Mouse (Mus musculus): Measurements from ENCODE around the gene Slit1. TPM values are rescaled to one million over a fixed set of nuclear protein-coding genes. Genes with fewer than 3 reads are reported as not detected.

Slit1 gene
- polyA plus RNA-seq, 1 experiment from 2014 or later, result 32.8 TPM

DNA sequence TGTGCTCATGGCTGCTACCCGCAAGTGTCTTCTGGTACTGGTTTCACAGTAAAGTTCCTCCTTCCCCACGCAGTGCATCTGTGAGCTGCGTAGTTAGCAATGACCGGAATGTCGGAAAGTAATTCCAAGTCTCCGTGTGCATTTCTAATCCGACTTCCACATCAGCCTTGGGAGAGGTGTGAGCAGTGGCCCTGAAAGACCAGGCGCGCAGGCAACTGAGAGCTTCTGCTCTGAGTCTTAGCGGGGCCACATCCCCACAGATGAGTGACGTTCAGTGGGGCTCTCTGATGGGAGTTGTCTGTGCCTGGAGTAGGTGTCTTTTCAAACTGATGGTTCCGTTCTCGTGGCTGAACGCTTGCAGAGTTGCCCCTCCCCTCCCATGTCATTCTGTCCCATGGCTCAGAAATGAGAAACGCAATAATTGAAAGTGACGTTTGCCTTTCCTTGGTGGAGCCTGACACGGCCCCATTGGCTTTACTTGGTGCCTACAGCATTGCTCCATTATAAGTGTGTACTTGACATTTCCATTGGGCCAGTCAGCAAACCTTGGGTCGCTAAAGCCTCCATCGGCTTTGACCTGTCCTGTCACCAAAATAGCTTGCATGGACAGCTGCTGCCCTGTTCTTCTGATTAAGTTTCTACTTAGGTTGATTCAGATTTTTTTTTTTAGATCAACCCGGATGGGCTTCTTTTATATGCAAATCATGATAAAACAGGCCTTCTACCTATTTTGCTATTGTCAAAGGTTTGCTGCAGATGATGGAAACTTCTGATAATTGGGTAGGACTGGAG is 155.8 kb downstream of the Slit1 start:
- no peak for ATAC-seq (ENCODE audit: low FRiP score)
- H3K4me3 ChIP-seq (replicated peaks), result no peak overlapping the region
- H3K27me3 ChIP-seq (replicated peaks), result no peaks in the 10 kb centered on the region

DNA sequence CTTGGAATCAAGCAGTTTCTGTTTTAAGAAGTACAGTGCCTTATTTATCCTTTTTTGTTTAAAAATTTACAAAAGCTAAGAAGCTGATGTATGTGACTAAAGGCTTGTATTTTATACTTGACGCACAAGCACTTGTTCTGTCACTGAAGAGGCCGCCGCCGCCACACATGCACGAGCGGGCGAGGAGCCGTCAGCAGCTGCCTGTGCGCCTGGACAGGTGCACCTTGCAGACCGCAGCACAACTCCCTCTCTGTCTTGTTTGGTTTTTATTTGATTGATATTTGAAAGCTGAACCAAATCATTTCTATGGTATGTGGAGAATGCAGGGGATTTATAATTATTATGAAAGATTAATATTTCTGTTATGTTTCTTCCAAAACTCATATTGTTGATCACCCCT is 156.7 kb downstream of the Slit1 start:
- ATAC-seq (ENCODE audit: low FRiP score), result no peak
- Histone ChIP-seq H3K4me3 (replicated peaks) (no peak overlapping the region), H3K27me3 (replicated peaks) (no peaks in the 10 kb centered on the region), H3K9me3 (replicated peaks) (no peaks in the 10 kb centered on the region), H3K27ac (replicated peaks) (no peak overlapping the region), H3K4me1 (peaks cover 5% of the 10 kb centered on the region), H3K36me3 (peaks cover 47% of the 10 kb centered on the region), H3K4me2 (no peak overlapping the region), H3K9ac (replicated peaks) (no peak overlapping the region)
- WGBS, result 93% methylated on average over 10 of the region's 10 CpGs

More for the DNA sequence above, 155.8 kb downstream of the Slit1 start:
- Histone ChIP-seq H3K9me3 (replicated peaks) (no peaks in the 10 kb centered on the region), H3K36me3 (peaks cover 38% of the 10 kb centered on the region), H3K27ac (replicated peaks) (no peak overlapping the region), H3K9ac (replicated peaks) (no peak overlapping the region), H3K4me2 (no peak overlapping the region), H3K4me1 (peaks cover 12% of the 10 kb centered on the region)
- 89% methylated on average over 20 of the region's 20 CpGs for WGBS

DNA sequence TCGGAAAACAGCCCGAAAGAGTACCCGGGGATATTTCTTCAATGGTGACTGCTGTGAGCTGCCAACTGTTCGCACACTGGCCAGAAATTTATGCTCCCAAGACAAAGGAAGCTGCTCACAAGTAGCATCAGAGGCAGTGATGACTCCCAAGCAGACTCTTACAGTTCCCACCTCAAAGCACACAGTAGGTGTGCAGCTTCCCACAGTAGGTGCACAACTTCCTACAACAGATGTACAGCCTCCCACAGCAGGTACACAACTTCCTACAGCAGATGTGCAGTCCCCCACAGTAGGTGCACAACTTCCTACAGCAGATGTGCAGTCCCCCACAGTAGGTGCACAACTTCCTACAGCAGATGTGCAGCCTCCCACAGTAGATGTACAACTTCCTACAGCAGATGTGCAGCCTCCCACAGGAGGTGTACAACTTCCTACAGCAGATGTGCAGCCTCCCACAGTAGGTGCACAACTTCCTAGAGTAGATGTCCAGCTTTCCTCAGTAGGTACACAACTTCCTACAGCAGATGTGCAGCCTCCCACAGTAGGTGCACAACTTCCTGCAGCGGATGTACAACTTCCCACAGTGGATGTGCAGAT is 160.4 kb downstream of the Slit1 start:
- Histone ChIP-seq H3K9me3 (replicated peaks) (no peaks in the 10 kb centered on the region), H3K4me3 (replicated peaks) (no peak overlapping the region), H3K27ac (replicated peaks) (no peak overlapping the region), H3K27me3 (replicated peaks) (no peaks in the 10 kb centered on the region), H3K36me3 (peaks cover 51% of the 10 kb centered on the region), H3K9ac (replicated peaks) (no peak overlapping the region), H3K4me2 (no peak overlapping the region), H3K4me1 (no peaks in the 10 kb centered on the region)
- ATAC-seq (ENCODE audit: low FRiP score), result no peak
- 94% methylated on average over 5 of the region's 5 CpGs for WGBS

DNA sequence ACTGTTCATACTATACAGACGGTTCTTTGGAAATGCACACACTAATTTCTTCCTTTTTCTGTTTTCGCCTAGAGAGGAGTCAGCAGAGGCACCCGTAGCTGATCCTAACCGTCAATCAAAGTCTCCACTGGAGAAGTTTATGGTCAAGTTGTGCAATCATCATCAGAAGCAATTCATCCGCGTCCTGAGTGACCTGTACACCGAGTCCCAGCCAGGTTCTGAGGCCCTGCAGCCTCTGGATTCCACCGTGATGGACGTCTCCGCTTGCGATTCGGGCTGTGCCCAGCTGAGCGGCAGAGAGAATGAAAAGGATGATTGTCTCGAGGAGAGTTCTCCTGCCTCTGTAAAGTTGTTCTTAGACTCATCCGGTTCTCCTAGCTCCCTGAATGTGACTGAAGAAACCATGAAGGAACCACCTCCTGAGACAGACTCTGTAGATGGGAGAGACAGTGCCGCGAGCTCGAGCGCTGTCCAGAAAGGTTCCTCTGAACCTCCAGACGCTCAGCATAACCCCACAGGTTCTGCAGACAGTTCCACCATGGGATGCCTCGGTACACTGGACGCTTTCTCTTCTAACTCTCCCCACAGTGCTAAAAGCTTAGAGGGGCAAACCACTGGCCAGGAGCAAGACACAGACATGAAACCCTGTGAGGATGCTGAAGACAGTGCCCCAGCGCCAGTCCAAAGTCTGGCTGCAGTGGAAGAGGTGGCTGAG is 161.6 kb downstream of the Slit1 start, which contains the start of gene Gm340:
Gm340 (plus strand) TSS at position 665 of the 715 bp plus-strand sequence.
- Histone ChIP-seq H3K9ac (replicated peaks) (no peak within 1 kb of the TSS), H3K4me3 (replicated peaks) (no peak within 1 kb of the TSS), H3K27me3 (replicated peaks) (no peaks in the 10 kb centered on the region), H3K9me3 (replicated peaks) (no peaks in the 10 kb centered on the region), H3K4me1 (no peaks in the 10 kb centered on the region), H3K27ac (replicated peaks) (no peak within 1 kb of the TSS), H3K4me2 (no peak within 1 kb of the TSS), H3K36me3 (peaks cover 51% of the 10 kb centered on the region)
- ATAC-seq (ENCODE audit: low FRiP score), result no peak
- WGBS, result 96% methylated on average over 23 of the region's 23 CpGs

DNA sequence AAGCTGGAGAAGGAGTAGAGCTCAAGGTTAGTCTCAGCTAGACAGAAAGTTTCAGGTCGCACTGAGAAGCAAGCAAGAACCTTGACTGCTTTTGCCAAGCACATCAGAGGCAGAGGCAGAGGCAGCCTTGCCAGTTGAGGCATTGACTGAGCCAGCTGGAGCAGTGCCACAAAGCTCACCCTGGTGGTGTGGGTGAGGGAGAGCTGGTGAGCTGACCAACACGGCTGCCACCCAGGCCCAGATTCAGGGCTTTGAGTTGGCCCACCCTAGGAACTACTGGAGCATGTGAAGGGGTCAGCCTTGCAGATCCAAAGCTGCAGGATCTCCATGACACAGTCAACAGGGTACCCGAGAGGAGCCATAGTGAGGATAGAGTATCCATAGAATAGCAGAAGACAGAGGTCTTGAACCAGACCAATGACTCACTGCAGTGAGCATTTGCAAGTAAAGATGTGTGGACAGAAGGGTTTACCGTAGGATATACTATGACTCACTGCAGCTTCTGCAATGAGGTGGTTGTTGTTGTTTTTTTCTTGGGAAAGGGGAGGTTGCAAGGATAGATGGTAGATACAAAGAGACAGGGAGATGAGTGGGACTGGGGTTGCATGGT is 164.0 kb downstream of the Slit1 start:
- H3K4me1 ChIP-seq, result no peaks in the 10 kb centered on the region

DNA sequence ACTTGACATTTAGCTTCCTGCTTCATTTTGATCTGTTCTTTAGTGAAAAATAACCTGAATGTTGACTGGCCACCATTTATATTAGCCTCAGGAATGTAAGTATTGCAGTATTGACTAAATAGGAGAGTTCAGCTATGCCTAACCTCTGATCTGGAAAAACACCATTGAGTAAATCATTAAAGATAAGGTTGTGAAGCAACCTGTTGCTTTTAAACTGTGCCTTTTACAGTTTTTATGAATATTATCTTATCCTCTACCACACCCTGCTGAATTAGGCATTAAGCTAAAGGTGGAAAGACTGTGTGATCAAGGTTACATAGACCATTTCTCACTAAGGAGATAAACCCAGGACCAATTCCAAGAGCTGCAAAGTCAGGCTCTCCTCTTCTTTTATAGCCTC is 165.9 kb downstream of the Slit1 start:
- Histone ChIP-seq H3K27ac (replicated peaks) (no peak overlapping the region), H3K36me3 (peaks cover 12% of the 10 kb centered on the region), H3K4me3 (replicated peaks) (no peak overlapping the region), H3K9me3 (replicated peaks) (no peaks in the 10 kb centered on the region), H3K4me2 (no peak overlapping the region), H3K27me3 (replicated peaks) (no peaks in the 10 kb centered on the region), H3K4me1 (no peaks in the 10 kb centered on the region), H3K9ac (replicated peaks) (no peak overlapping the region)
- no peak for ATAC-seq (ENCODE audit: low FRiP score)

More for the DNA sequence above, 164.0 kb downstream of the Slit1 start:
- H3K4me2 ChIP-seq, result no peak overlapping the region
- peaks cover 30% of the 10 kb centered on the region for H3K36me3 ChIP-seq
- no peaks in the 10 kb centered on the region for H3K27me3 ChIP-seq (replicated peaks)
- H3K9me3 ChIP-seq (replicated peaks), result no peaks in the 10 kb centered on the region
- no peak overlapping the region for H3K9ac ChIP-seq (replicated peaks)
- no peak for ATAC-seq (ENCODE audit: low FRiP score)
- H3K4me3 ChIP-seq (replicated peaks), result no peak overlapping the region
- H3K27ac ChIP-seq (replicated peaks), result no peak overlapping the region
- 93% methylated on average over 4 of the region's 4 CpGs for WGBS

DNA sequence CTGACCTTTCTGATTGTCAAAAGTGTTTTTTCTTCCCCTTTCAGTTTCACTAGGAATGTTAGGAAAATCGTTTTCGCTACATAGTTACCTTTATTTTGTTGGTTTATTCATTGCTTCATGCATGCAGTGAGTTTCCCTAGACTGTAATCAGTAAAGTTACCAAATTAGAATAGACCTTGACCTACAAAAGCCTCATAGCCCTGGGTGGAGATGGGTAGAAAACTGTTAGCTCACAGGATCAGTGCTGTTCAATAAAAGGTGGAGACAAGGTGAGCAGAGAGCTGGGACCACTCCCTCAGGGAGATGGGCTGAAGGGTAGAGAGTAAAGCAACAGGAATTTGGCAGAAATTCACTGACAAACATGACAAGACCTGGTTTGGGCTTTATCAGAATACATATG is 169.8 kb downstream of the Slit1 start:
- Histone ChIP-seq H3K27ac (replicated peaks) (no peak overlapping the region), H3K9ac (replicated peaks) (no peak overlapping the region), H3K4me3 (replicated peaks) (no peak overlapping the region), H3K27me3 (replicated peaks) (no peaks in the 10 kb centered on the region), H3K36me3 (no peaks in the 10 kb centered on the region), H3K9me3 (replicated peaks) (no peaks in the 10 kb centered on the region), H3K4me1 (no peaks in the 10 kb centered on the region), H3K4me2 (no peak overlapping the region)
- 100% methylated on average over 2 of the region's 2 CpGs for WGBS
- ATAC-seq (ENCODE audit: low FRiP score), result no peak

DNA sequence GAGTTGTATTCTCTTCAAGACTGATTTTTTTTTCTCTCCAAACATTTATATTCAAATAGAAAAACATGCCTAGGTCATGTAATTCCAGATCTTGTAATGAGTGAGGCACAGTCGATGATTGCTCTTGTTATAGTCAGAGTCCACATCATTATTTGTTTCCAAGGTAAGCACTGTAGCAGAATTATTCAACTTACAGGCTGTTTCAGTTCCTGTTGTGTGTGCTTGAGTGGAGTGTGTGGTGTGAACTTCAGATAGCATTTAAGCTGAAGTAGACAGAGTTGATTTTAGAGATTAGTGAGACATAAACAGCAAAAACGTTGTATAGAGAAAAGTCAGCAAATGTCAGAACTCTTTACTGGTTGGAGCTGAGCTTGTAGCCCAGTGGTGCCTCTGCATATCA is 174.7 kb downstream of the Slit1 start:
- no peak for ATAC-seq (ENCODE audit: low FRiP score)
- Histone ChIP-seq H3K9me3 (replicated peaks) (no peaks in the 10 kb centered on the region), H3K4me2 (no peak overlapping the region), H3K9ac (replicated peaks) (no peak overlapping the region), H3K4me3 (replicated peaks) (no peak overlapping the region), H3K27ac (replicated peaks) (no peak overlapping the region), H3K27me3 (replicated peaks) (no peaks in the 10 kb centered on the region), H3K4me1 (no peaks in the 10 kb centered on the region), H3K36me3 (no peaks in the 10 kb centered on the region)
- 77% methylated on average over 2 of the region's 2 CpGs for WGBS

DNA sequence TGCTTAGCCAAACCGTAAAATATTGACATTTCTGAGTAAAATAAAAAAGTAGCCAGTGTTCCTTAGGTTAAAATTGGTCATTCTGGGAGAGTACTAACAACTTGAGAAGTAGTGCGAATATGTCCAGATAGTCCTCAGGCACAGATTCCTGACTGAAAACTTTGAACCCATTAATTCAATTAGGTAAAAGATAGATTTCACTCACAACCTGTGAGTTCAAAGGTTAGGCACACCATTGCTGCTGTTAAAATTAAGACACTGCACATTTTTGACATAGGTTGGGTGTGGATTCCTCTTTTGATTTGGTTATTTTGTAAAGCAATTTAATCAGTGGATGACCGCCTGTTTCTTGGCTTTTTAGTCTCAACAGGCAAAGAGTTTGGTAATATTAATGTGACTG is 182.6 kb downstream of the Slit1 start:
- Histone ChIP-seq H3K4me1 (no peaks in the 10 kb centered on the region), H3K27me3 (replicated peaks) (no peaks in the 10 kb centered on the region), H3K4me2 (no peak overlapping the region), H3K27ac (replicated peaks) (no peak overlapping the region), H3K9me3 (replicated peaks) (no peaks in the 10 kb centered on the region), H3K4me3 (replicated peaks) (no peak overlapping the region), H3K9ac (replicated peaks) (no peak overlapping the region), H3K36me3 (peaks cover 14% of the 10 kb centered on the region)
- no peak for ATAC-seq (ENCODE audit: low FRiP score)
- 93% methylated on average over 3 of the region's 3 CpGs for WGBS

DNA sequence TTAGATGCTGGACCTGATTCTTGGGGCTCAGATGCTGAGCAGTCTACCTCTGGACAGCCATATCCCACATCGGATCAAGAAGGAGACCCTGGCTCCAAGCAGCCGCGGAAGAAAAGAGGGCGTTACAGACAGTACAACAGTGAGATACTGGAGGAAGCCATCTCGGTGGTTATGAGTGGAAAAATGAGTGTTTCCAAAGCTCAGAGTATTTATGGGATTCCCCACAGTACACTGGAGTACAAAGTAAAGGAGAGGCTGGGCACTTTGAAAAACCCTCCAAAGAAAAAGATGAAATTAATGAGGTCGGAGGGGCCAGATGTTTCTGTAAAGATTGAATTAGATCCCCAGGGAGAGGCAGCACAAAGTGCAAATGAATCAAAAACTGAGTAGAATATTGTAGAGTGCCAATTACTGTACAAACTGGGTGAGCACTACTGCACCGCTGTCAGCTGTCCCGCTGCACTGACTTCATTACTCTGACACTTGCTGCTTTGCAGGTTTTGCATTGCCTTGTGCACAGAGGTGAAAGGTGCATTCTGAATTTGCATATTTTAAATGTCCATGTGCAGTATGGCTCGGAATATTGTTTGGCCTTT is 184.5 kb downstream of the Slit1 start:
- Histone ChIP-seq H3K9ac (replicated peaks) (no peak overlapping the region), H3K27me3 (replicated peaks) (no peaks in the 10 kb centered on the region), H3K36me3 (peaks cover 19% of the 10 kb centered on the region), H3K27ac (replicated peaks) (0 out of 2 replicates have a peak overlapping the region, but pooled peaks have one; percentile 11), H3K9me3 (replicated peaks) (no peaks in the 10 kb centered on the region), H3K4me3 (replicated peaks) (no peak overlapping the region), H3K4me1 (no peaks in the 10 kb centered on the region), H3K4me2 (no peak overlapping the region)
- WGBS, result 84% methylated on average over 9 of the region's 9 CpGs
- ATAC-seq (ENCODE audit: low FRiP score), result no peak

DNA sequence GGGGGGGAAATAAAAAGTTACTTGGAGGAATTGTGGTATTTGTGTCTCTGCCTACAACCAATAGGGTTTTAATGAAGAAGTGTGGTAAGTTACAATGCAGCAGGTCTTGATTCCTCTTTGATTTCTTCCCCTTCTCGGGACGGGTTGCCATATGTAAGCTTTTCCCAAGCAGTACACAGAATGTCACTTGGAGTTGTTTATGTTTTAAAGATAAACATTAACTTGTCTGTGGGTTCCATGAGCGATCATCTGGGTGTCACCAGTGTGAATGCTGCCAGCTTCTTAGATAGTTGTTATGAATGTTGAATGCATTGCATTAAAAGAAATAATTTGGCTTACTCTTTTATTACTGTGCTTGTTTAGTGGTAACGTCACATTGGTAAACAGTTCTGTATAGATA is 186.0 kb downstream of the Slit1 start:
- 88% methylated on average over 4 of the region's 4 CpGs for WGBS
- Histone ChIP-seq H3K4me2 (no peak overlapping the region), H3K4me1 (no peaks in the 10 kb centered on the region), H3K9me3 (replicated peaks) (no peaks in the 10 kb centered on the region), H3K27me3 (replicated peaks) (no peaks in the 10 kb centered on the region), H3K9ac (replicated peaks) (no peak overlapping the region), H3K4me3 (replicated peaks) (no peak overlapping the region), H3K36me3 (peaks cover 22% of the 10 kb centered on the region), H3K27ac (replicated peaks) (no peak overlapping the region)
- no peak for ATAC-seq (ENCODE audit: low FRiP score)
